Mouse (Mus musculus) gastrocnemius, adult 2 months (tissue): ENCODE data around the gene Fam81a. TPM values are rescaled to one million over a fixed set of nuclear protein-coding genes. Genes with fewer than 3 reads are reported as not detected.
A peak's percentile ranks its signal among the peaks of the same experiment; 100 is the strongest.

Source experiments
- DNase-seq: peaks from one replicate; pipeline ENCODE4 v3.0.0; 2022
- H3K27ac ChIP-seq: fragments of 200-600 bp; 2 replicates; pipeline ENCODE4 v1.8.1; 2022; ENCODE audit warnings: mild to moderate bottlenecking
- H3K4me3 ChIP-seq: fragments of 200-600 bp; 2 replicates; pipeline ENCODE4 v1.8.1; 2022; ENCODE audit warnings: mild to moderate bottlenecking, moderate library complexity
- CTCF ChIP-seq: fragments of 200-600 bp; IDR thresholded peaks from 2 replicates; pipeline ENCODE4 v1.8.1; 2022; ENCODE audit warnings: antibody characterized with exemption, mild to moderate bottlenecking, moderate library complexity
- intact Hi-C: fragments of 180-260 bp; cut with DNase I; formaldehyde crosslinking; loops from one replicate; pipeline ENCODE4 v1.15.1; 2025
- total RNA-seq, 2 experiments: library from RNA; stranded (reverse); gene quantifications; 2 replicates each; pipeline ENCODE4 v1.2.3; 2021

Fam81a gene
- total RNA-seq, 2 experiments from 2014 or later: 0.92 to 1.7 TPM

- Histone ChIP-seq H3K4me3 (peak overlapping the region; percentile 74), H3K27ac (no peak overlapping the region)
- no peak for DNase-seq
- intact Hi-C loops: no loop called here
- TF ChIP-seq CTCF: no peak
Observed at GRCm38 (mm10) chr9:70140340-70140739, 2.0 kb downstream of the Fam81a start.

GRCm38 (mm10) chr9:70139331-70139885 lies 3.0 kb downstream of the Fam81a start:
- Histone ChIP-seq H3K4me3 (no peak overlapping the region), H3K27ac (no peak overlapping the region)
- no peak for DNase-seq
- TF ChIP-seq CTCF: no peak
- intact Hi-C loops: no loop called here

- H3K4me3 ChIP-seq: no peak overlapping the region
- no peak overlapping the region for H3K27ac ChIP-seq
- DNase-seq: no peak
- intact Hi-C loops: no loop called here
- no peak for TF ChIP-seq CTCF
Observed at GRCm38 (mm10) chr9:70138511-70138910, 3.8 kb downstream of the Fam81a start.

GRCm38 (mm10) chr9:70137991-70138390 lies 4.4 kb downstream of the Fam81a start:
- no peak overlapping the region for H3K27ac ChIP-seq
- no peak overlapping the region for H3K4me3 ChIP-seq
- intact Hi-C loops: no loop called here
- DNase-seq: no peak
- TF ChIP-seq CTCF: no peak

- H3K27ac ChIP-seq: no peak overlapping the region
- intact Hi-C loops: no loop called here
- DNase-seq: no peak
- TF ChIP-seq CTCF: no peak
- no peak overlapping the region for H3K4me3 ChIP-seq
Observed at GRCm38 (mm10) chr9:70135186-70135585, 7.2 kb downstream of the Fam81a start.

- intact Hi-C loops: no loop called here
Observed at GRCm38 (mm10) chr9:70134716-70135115, 7.6 kb downstream of the Fam81a start.

GRCm38 (mm10) chr9:70134215-70134614 lies 8.1 kb downstream of the Fam81a start:
- no peak for DNase-seq
- intact Hi-C loops: no loop called here
- TF ChIP-seq CTCF: no peak
- Histone ChIP-seq H3K4me3 (no peak overlapping the region), H3K27ac (no peak overlapping the region)

More at GRCm38 (mm10) chr9:70134716-70135115, 7.6 kb downstream of the Fam81a start:
- H3K27ac ChIP-seq: no peak overlapping the region
- no peak for DNase-seq
- no peak for TF ChIP-seq CTCF
- no peak overlapping the region for H3K4me3 ChIP-seq

GRCm38 (mm10) chr9:70130786-70131185 lies 11.6 kb downstream of the Fam81a start:
- Histone ChIP-seq H3K27ac (no peak overlapping the region), H3K4me3 (no peak overlapping the region)
- TF ChIP-seq CTCF: no peak
- intact Hi-C loops: no loop called here
- DNase-seq: no peak

- no peak for DNase-seq
- Histone ChIP-seq H3K4me3 (no peak overlapping the region), H3K27ac (no peak overlapping the region)
- TF ChIP-seq CTCF: no peak
- intact Hi-C loops: loop anchor here (5.0 kb wide), 1 partner anchor 220 kb away; no protein-coding TSS in a partner anchor
Observed at GRCm38 (mm10) chr9:70111869-70112286, 30.5 kb downstream of the Fam81a start.

GRCm38 (mm10) chr9:70110871-70111270 lies 31.5 kb downstream of the Fam81a start:
- TF ChIP-seq CTCF: no peak
- no peak overlapping the region for H3K4me3 ChIP-seq
- no peak for DNase-seq
- H3K27ac ChIP-seq: no peak overlapping the region
- intact Hi-C loops: loop anchor here (5.0 kb wide), 1 partner anchor 221 kb away; no protein-coding TSS in a partner anchor

- peak; percentile 82 for DNase-seq
- H3K27ac ChIP-seq: no peak overlapping the region
- no peak overlapping the region for H3K4me3 ChIP-seq
- intact Hi-C loops: loop anchor here (1.0 kb wide), 1 partner anchor 283 kb away; no protein-coding TSS in a partner anchor
- TF ChIP-seq CTCF: peak; percentile 89
Observed at GRCm38 (mm10) chr9:70109279-70109678, 33.1 kb downstream of the Fam81a start.

GRCm38 (mm10) chr9:70108151-70108550 lies 34.2 kb downstream of the Fam81a start:
- no peak for TF ChIP-seq CTCF
- no peak for DNase-seq

GRCm38 (mm10) chr9:70105573-70105972 lies 36.8 kb downstream of the Fam81a start:
- intact Hi-C loops: no loop called here
- H3K27ac ChIP-seq: no peak overlapping the region
- no peak for DNase-seq
- TF ChIP-seq CTCF: no peak
- no peak overlapping the region for H3K4me3 ChIP-seq

More at GRCm38 (mm10) chr9:70108151-70108550, 34.2 kb downstream of the Fam81a start:
- Histone ChIP-seq H3K4me3 (no peak overlapping the region), H3K27ac (no peak overlapping the region)
- intact Hi-C loops: no loop called here

- no peak for DNase-seq
- Histone ChIP-seq H3K4me3 (no peak overlapping the region), H3K27ac (no peak overlapping the region)
- intact Hi-C loops: no loop called here
- no peak for TF ChIP-seq CTCF
Observed at GRCm38 (mm10) chr9:70103106-70103505, 39.3 kb downstream of the Fam81a start.
